Mouse (Mus musculus) kidney, adult 2 months (tissue): ENCODE data around the gene Unk. TPM values are rescaled to one million over a fixed set of nuclear protein-coding genes. Genes with fewer than 3 reads are reported as not detected.

Experiments used
- DNase-seq: peaks from one replicate; pipeline ENCODE4 v3.0.0; 2021
- H3K27ac ChIP-seq: fragments of 200-500 bp; 2 replicates; pipeline ENCODE4 v1.5.1; 2012; ENCODE audit warnings: low read depth, low read length, control low read depth, inconsistent platforms; ENCODE audit not compliant: insufficient read depth
- H3K27me3 ChIP-seq: fragments of 200-500 bp; replicated peaks from 2 replicates; pipeline ENCODE4 v1.6.1; 2012; ENCODE audit warnings: mild to moderate bottlenecking, moderate library complexity, low read length, inconsistent platforms; ENCODE audit not compliant: control insufficient read depth, insufficient read depth
- H3K36me3 ChIP-seq: fragments of 200-500 bp; 2 replicates; pipeline ENCODE4 v1.6.1; 2012; ENCODE audit warnings: mild to moderate bottlenecking, moderate library complexity, low read length, inconsistent platforms; ENCODE audit not compliant: control insufficient read depth, insufficient read depth
- H3K4me1 ChIP-seq: fragments of 200-500 bp; 2 replicates; pipeline ENCODE4 v1.6.1; 2011; ENCODE audit warnings: low read length; ENCODE audit not compliant: control insufficient read depth, insufficient read depth
- H3K4me3 ChIP-seq: fragments of 200-500 bp; 2 replicates; pipeline ENCODE4 v1.5.1; 2011; ENCODE audit warnings: mild to moderate bottlenecking, low read depth, low read length, control low read depth; ENCODE audit not compliant: insufficient read depth
- CTCF ChIP-seq: fragments of 200-500 bp; conservative IDR thresholded peaks from 2 replicates; pipeline ENCODE4 v1.5.1; 2011; ENCODE audit warnings: low read depth, mild to moderate bottlenecking, control low read depth, low read length, moderate library complexity, mixed read lengths; ENCODE audit not compliant: insufficient read depth, insufficient read length
- POLR2A ChIP-seq: fragments of 200-500 bp; IDR thresholded peaks from one replicate; pipeline ENCODE4 v1.6.1; 2011; ENCODE audit warnings: low read depth, low read length, control low read depth
- WGBS: fragments of 180-500 bp; shearing (Covaris S2); methylation state at CpG from one replicate; pipeline ENCODE4 v1.1.7; 2018; 5-methylcytosine and 5-hydroxymethylcytosine counted together
- polyA plus RNA-seq: library from polyadenylated mRNA; depleted of rRNA; stranded (reverse); fragments of >200 nt; gene quantifications from 2 replicates; pipeline ENCODE4 v1.2.3, GENCODE M21; 2012

Unk gene
- polyA plus RNA-seq, 1 experiment: 22.1 TPM

- Histone ChIP-seq H3K36me3 (no peaks in the 10 kb centered on the region), H3K27ac (no peak overlapping the region), H3K27me3 (no peaks in the 10 kb centered on the region), H3K4me3 (no peak overlapping the region), H3K4me1 (no peaks in the 10 kb centered on the region)
- DNase-seq: no peak
- no peak for TF ChIP-seq CTCF
- no peak for TF ChIP-seq POLR2A
- WGBS: 76% methylated on average over 23 of the region's 23 CpGs
These were observed 34.2 kb downstream of the Unk start for GRCm38 (mm10) chr11:116064187-116064867.

DNA sequence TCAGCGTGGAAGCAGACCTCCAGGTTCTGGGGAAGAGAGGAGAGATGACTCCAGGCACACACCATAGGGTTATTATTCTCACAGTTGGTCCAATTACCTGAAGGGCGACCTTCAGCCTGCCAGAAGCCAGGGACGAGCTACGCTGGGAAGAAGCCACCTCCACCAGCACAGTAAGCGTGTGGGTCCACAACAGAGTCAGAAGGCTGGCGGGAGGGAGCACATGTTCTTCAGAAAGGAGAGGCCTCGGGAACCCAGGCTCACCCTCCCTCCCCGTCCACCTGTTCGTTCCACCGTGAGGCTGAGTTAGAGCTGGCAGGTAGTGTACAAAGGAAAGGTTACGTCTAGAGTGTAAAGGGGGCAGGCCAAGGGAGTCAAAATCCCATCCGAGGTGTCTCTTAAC, 35.2 kb downstream of the Unk start:
- TF ChIP-seq POLR2A (no peak), CTCF (no peak)
- Histone ChIP-seq H3K4me1 (no peaks in the 10 kb centered on the region), H3K27ac (no peak overlapping the region), H3K36me3 (no peaks in the 10 kb centered on the region), H3K4me3 (no peak overlapping the region), H3K27me3 (no peaks in the 10 kb centered on the region)
- no peak for DNase-seq
- 86% methylated on average over 12 of the region's 12 CpGs for WGBS

GRCm38 (mm10) chr11:116071510-116071909, 41.4 kb downstream of the Unk start:
- no peak overlapping the region for H3K4me3 ChIP-seq
- no peak overlapping the region for H3K27ac ChIP-seq
- 55% methylated on average over 5 of the region's 5 CpGs for WGBS
- TF ChIP-seq POLR2A: no peak
- TF ChIP-seq CTCF: peak; percentile 39
- peak; percentile 34 for DNase-seq
- no peaks in the 10 kb centered on the region for H3K4me1 ChIP-seq
- no peaks in the 10 kb centered on the region for H3K27me3 ChIP-seq
- no peaks in the 10 kb centered on the region for H3K36me3 ChIP-seq

- no peaks in the 10 kb centered on the region for H3K36me3 ChIP-seq
- no peaks in the 10 kb centered on the region for H3K4me1 ChIP-seq
- TF ChIP-seq POLR2A: no peak
- TF ChIP-seq CTCF: no peak
- H3K27ac ChIP-seq: peak overlapping the region; percentile 22; the same call in 1 of the 2 replicates
- H3K4me3 ChIP-seq: no peak overlapping the region
- no peak for DNase-seq
- no peaks in the 10 kb centered on the region for H3K27me3 ChIP-seq
- 72% methylated on average over 3 of the region's 3 CpGs for WGBS
These were observed 42.5 kb downstream of the Unk start for GRCm38 (mm10) chr11:116072608-116073007.

DNA sequence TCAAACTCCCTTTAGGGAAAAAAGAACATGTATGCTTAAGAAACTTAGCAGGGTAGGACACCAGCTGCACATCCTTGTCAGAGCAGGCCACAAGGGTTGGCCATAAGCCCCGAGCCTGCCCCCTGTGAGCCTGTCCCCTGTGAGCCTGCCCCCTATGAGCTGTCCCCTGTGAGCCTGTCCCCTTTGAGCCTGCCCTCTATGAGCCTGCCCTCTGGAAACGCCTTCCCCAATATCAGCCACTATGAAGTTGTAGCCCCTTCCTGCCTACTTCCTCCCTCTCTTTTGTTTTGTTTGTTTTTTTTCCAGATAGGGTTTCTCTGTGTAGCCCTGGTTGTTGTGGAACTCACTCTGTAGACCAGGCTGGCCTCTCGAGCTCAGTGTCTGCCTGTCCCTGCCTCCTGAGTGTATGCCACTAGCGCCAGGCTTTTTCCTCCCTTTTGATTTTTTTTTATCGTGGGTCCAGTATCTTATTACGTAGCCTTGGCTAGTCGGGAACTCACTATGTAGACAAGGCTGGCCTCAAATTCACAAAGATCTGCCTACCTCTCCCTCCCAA, 44.4 kb downstream of the Unk start:
- Histone ChIP-seq H3K36me3 (peaks cover 2% of the 10 kb centered on the region; the same call in 1 of the 2 replicates), H3K4me3 (no peak overlapping the region), H3K27me3 (no peaks in the 10 kb centered on the region), H3K4me1 (0 out of 2 replicates have a peak, but pooled peaks cover 3% of the 10 kb centered on the region), H3K27ac (no peak overlapping the region)
- no peak for DNase-seq
- TF ChIP-seq CTCF (no peak), POLR2A (no peak)
- WGBS: 61% methylated on average over 7 of the region's 7 CpGs

- 67% methylated on average over 20 of the region's 20 CpGs for WGBS
- no peaks in the 10 kb centered on the region for H3K27me3 ChIP-seq
- no peak for DNase-seq
- H3K27ac ChIP-seq: no peak overlapping the region
- TF ChIP-seq CTCF (no peak), POLR2A (no peak)
- peaks cover 2% of the 10 kb centered on the region; the same call in 1 of the 2 replicates for H3K36me3 ChIP-seq
- H3K4me3 ChIP-seq: no peak overlapping the region
- 0 out of 2 replicates have a peak, but pooled peaks cover 3% of the 10 kb centered on the region for H3K4me1 ChIP-seq
These were observed 45.6 kb downstream of the Unk start for GRCm38 (mm10) chr11:116075539-116076265.

- Histone ChIP-seq H3K27me3 (no peaks in the 10 kb centered on the region), H3K36me3 (peaks cover 3% of the 10 kb centered on the region; the same call in 1 of the 2 replicates), H3K4me3 (no peak overlapping the region), H3K4me1 (0 out of 2 replicates have a peak, but pooled peaks cover 3% of the 10 kb centered on the region), H3K27ac (no peak overlapping the region)
- TF ChIP-seq CTCF: no peak
- DNase-seq: no peak
- 86% methylated on average over 7 of the region's 7 CpGs for WGBS
These were observed 46.1 kb downstream of the Unk start for GRCm38 (mm10) chr11:116076266-116076540.
